Mouse (Mus musculus) myocyte (in vitro differentiated cells): ENCODE measurements around the gene Prrt2.

Source experiments
- CEBPB ChIP-seq: IDR thresholded peaks from 2 replicates; pipeline ENCODE4 v1.6.1; 2011; ENCODE audit warnings: mild to moderate bottlenecking, moderate library complexity; ENCODE audit not compliant: poor library complexity, insufficient read depth, severe bottlenecking
- E2F4 ChIP-seq: IDR thresholded peaks from one replicate; pipeline ENCODE4 v1.6.1; 2011; ENCODE audit warnings: mild to moderate bottlenecking, control low read depth, moderate library complexity; ENCODE audit not compliant: insufficient read depth
- MAX ChIP-seq: IDR thresholded peaks from one replicate; pipeline ENCODE4 v1.6.1; 2011; ENCODE audit warnings: low read depth, mild to moderate bottlenecking, control low read depth
- POLR2A ChIP-seq: IDR thresholded peaks from one replicate; pipeline ENCODE4 v1.6.1; 2011; ENCODE audit warnings: low read depth, mild to moderate bottlenecking, control low read depth, moderate library complexity; ENCODE audit not compliant: insufficient read length
- POLR2AphosphoS2 ChIP-seq: IDR thresholded peaks from one replicate; pipeline ENCODE4 v1.6.1; 2011; ENCODE audit warnings: low read depth, control low read depth; ENCODE audit not compliant: insufficient read length
- REST ChIP-seq: IDR thresholded peaks from one replicate; pipeline ENCODE4 v1.6.1; 2011; ENCODE audit warnings: mild to moderate bottlenecking, control low read depth, moderate library complexity; ENCODE audit not compliant: insufficient read depth, insufficient read length
- SRF ChIP-seq: IDR thresholded peaks from one replicate; pipeline ENCODE4 v1.6.1; 2011; ENCODE audit warnings: low read depth; ENCODE audit not compliant: control insufficient read depth, insufficient read length
- USF1 ChIP-seq: IDR thresholded peaks from one replicate; pipeline ENCODE4 v1.6.1; 2011; ENCODE audit warnings: low read depth, mild to moderate bottlenecking, control low read depth, moderate library complexity

GRCm38 (mm10) chr7:127011051-127011450 lies 10.0 kb downstream of the Prrt2 start:
- TF ChIP-seq POLR2A (no peak), MAX (no peak), USF1 (no peak), SRF (no peak), CEBPB (no peak), E2F4 (no peak), REST (no peak), POLR2AphosphoS2 (no peak)
